Mouse (Mus musculus) heart, embryonic 13.5 days (tissue): ENCODE data around the gene Ccdc78. TPM values are rescaled to one million over a fixed set of nuclear protein-coding genes. Genes with fewer than 3 reads are reported as not detected.
"Not testable (repeated sequence)": the region's sequence is repeated elsewhere in the genome, so short reads cannot be mapped to it uniquely, and the experiment has no call there.

Experiments
- ATAC-seq: fragments of 200-750 bp; cut with Nextera tagmentation; 2 replicates; pipeline ENCODE4 v1.8.0; 2017; ENCODE audit warnings: moderate TSS enrichment; ENCODE audit not compliant: insufficient number of reproducible peaks, low FRiP score, low TSS enrichment; ENCODE audit errors: extremely low read depth
- H3K27ac ChIP-seq: fragments of 300-500 bp; sonication (generic); replicated peaks from 2 replicates; pipeline ENCODE4 v1.5.1; 2015; ENCODE audit warnings: moderate library complexity, mild to moderate bottlenecking, inconsistent platforms
- H3K27me3 ChIP-seq: fragments of 300-500 bp; sonication (generic); replicated peaks from 2 replicates; pipeline ENCODE4 v1.6.1; 2015; ENCODE audit warnings: mild to moderate bottlenecking, inconsistent platforms
- H3K36me3 ChIP-seq: fragments of 300-500 bp; sonication (generic); 2 replicates; pipeline ENCODE4 v1.6.1; 2015; ENCODE audit warnings: mild to moderate bottlenecking, inconsistent platforms
- H3K4me1 ChIP-seq: fragments of 300-500 bp; sonication (generic); 2 replicates; pipeline ENCODE4 v1.6.1; 2015; ENCODE audit warnings: inconsistent platforms
- H3K4me2 ChIP-seq: fragments of 300-500 bp; sonication (generic); 2 replicates; pipeline ENCODE4 v1.6.1; 2015; ENCODE audit warnings: inconsistent platforms, mild to moderate bottlenecking, moderate library complexity
- H3K4me3 ChIP-seq: fragments of 300-500 bp; sonication (generic); 2 replicates; pipeline ENCODE4 v1.5.1; 2015; ENCODE audit warnings: moderate library complexity, mild to moderate bottlenecking, inconsistent platforms
- H3K9ac ChIP-seq: fragments of 300-500 bp; sonication (generic); 2 replicates; pipeline ENCODE4 v1.6.1; 2015; ENCODE audit warnings: inconsistent platforms, mild to moderate bottlenecking, moderate library complexity
- H3K9me3 ChIP-seq: fragments of 300-500 bp; sonication (generic); 2 replicates; pipeline ENCODE4 v1.6.1; 2016; ENCODE audit warnings: inconsistent platforms
- WGBS: fragments of 180-500 bp; shearing (Covaris S2); methylation state at CpG from one replicate; pipeline ENCODE4 v1.1.7; 2015; ENCODE audit warnings: mixed read lengths; 5-methylcytosine and 5-hydroxymethylcytosine counted together
- polyA plus RNA-seq: library from polyadenylated mRNA; unstranded; fragments of >200 nt; fragmentation: Nextera tagmentation; extraction: Ambion mirVana; gene quantifications from 2 replicates; pipeline ENCODE4 v1.2.1, GENCODE M21; 2015

Ccdc78 gene
- 0.09 and 0.17 TPM in 2 replicates for polyA plus RNA-seq

GRCm38 (mm10) chr17:25786280-25786679, at the start of gene Ccdc78:
Gene Ccdc78, plus strand, starts transcription at chr17:25786580.
- H3K9ac ChIP-seq, result peak within 1 kb of the TSS; percentile 90
- peak within 1 kb of the TSS; percentile 79 for H3K4me3 ChIP-seq
- 65% methylated on average over 3 of the region's 3 CpGs for WGBS
- H3K27ac ChIP-seq, result peak within 1 kb of the TSS; percentile 93
- no peak for ATAC-seq
- peaks cover 39% of the 10 kb centered on the region for H3K4me1 ChIP-seq
- H3K9me3 ChIP-seq, result no peaks in the 10 kb centered on the region
- H3K36me3 ChIP-seq, result peaks cover 62% of the 10 kb centered on the region
- no peaks in the 10 kb centered on the region for H3K27me3 ChIP-seq
- H3K4me2 ChIP-seq, result peak within 1 kb of the TSS; percentile 94

GRCm38 (mm10) chr17:25738861-25739260, 47.5 kb upstream of the Ccdc78 start:
- 71% methylated on average over 7 of the region's 7 CpGs for WGBS
- H3K4me2 ChIP-seq, result no peak overlapping the region
- H3K27ac ChIP-seq, result no peak overlapping the region
- H3K4me1 ChIP-seq, result no peaks in the 10 kb centered on the region
- no peak overlapping the region for H3K9ac ChIP-seq
- H3K36me3 ChIP-seq, result no peaks in the 10 kb centered on the region
- H3K27me3 ChIP-seq, result peaks cover 45% of the 10 kb centered on the region
- H3K9me3 ChIP-seq, result no peaks in the 10 kb centered on the region
- no peak for ATAC-seq
- H3K4me3 ChIP-seq, result no peak overlapping the region

- peaks cover 43% of the 10 kb centered on the region for H3K27me3 ChIP-seq
- not testable (repeated sequence) for H3K4me2 ChIP-seq, H3K27ac ChIP-seq, H3K9ac ChIP-seq, H3K36me3 ChIP-seq, ATAC-seq, H3K9me3 ChIP-seq, H3K4me3 ChIP-seq, H3K4me1 ChIP-seq
- WGBS, result 64% methylated on average over 12 of the region's 12 CpGs
Observed at GRCm38 (mm10) chr17:25741471-25741870, 44.9 kb upstream of the Ccdc78 start.

DNA sequence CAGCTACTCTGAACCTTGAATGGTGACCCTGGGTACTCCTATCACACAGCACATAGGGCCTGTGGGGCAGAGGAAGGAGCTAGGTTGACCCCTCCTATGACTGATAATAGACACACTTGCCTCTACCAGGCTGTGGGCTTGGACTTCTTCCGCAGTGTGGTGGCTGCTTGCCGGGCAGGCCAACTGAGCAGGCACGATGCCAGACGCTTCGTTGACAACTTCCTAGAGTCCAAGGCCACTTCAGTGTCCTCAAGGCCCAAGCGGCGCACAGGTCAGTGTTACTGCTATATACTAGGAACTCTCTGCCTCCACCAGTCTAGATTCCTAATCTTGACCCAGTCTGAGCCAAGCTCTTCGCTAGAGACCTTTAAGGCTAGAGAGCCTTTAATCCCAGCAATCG, 42.5 kb upstream of the Ccdc78 start:
- H3K4me1 ChIP-seq, result no peaks in the 10 kb centered on the region
- H3K4me2 ChIP-seq, result no peak overlapping the region
- H3K27ac ChIP-seq, result no peak overlapping the region
- ATAC-seq, result no peak
- H3K27me3 ChIP-seq, result peaks cover 34% of the 10 kb centered on the region
- no peak overlapping the region for H3K4me3 ChIP-seq
- no peak overlapping the region for H3K9ac ChIP-seq
- WGBS, result 84% methylated on average over 9 of the region's 9 CpGs
- H3K9me3 ChIP-seq, result no peaks in the 10 kb centered on the region
- H3K36me3 ChIP-seq, result no peaks in the 10 kb centered on the region

- 73% methylated on average over 10 of the region's 10 CpGs for WGBS
- Histone ChIP-seq H3K36me3 (no peaks in the 10 kb centered on the region), H3K4me1 (no peaks in the 10 kb centered on the region), H3K27me3 (peaks cover 29% of the 10 kb centered on the region), H3K4me2 (no peak overlapping the region), H3K9me3 (no peaks in the 10 kb centered on the region), H3K4me3 (no peak overlapping the region), H3K27ac (no peak overlapping the region), H3K9ac (no peak overlapping the region)
- no peak for ATAC-seq
Observed at GRCm38 (mm10) chr17:25744311-25744710, 42.1 kb upstream of the Ccdc78 start.

- no peak overlapping the region for H3K4me3 ChIP-seq
- peaks cover 9% of the 10 kb centered on the region for H3K4me1 ChIP-seq
- ATAC-seq, result no peak
- no peak overlapping the region for H3K9ac ChIP-seq
- H3K27me3 ChIP-seq, result peaks cover 11% of the 10 kb centered on the region
- 86% methylated on average over 4 of the region's 4 CpGs for WGBS
- H3K4me2 ChIP-seq, result no peak overlapping the region
- H3K9me3 ChIP-seq, result no peaks in the 10 kb centered on the region
- H3K36me3 ChIP-seq, result no peaks in the 10 kb centered on the region
- no peak overlapping the region for H3K27ac ChIP-seq
Observed at GRCm38 (mm10) chr17:25748238-25748637, 38.1 kb upstream of the Ccdc78 start.

- WGBS, result 70% methylated on average over 6 of the region's 6 CpGs
- Histone ChIP-seq H3K27ac (no peak overlapping the region), H3K9me3 (no peaks in the 10 kb centered on the region), H3K4me1 (peaks cover 9% of the 10 kb centered on the region), H3K36me3 (no peaks in the 10 kb centered on the region), H3K27me3 (peaks cover 8% of the 10 kb centered on the region), H3K4me2 (no peak overlapping the region), H3K9ac (no peak overlapping the region), H3K4me3 (no peak overlapping the region)
- ATAC-seq, result no peak
Observed at GRCm38 (mm10) chr17:25749314-25749713, 37.1 kb upstream of the Ccdc78 start.

GRCm38 (mm10) chr17:25751446-25751845, 34.9 kb upstream of the Ccdc78 start:
- no peak overlapping the region for H3K4me2 ChIP-seq
- WGBS, result 13% methylated on average over 5 of the region's 5 CpGs

DNA sequence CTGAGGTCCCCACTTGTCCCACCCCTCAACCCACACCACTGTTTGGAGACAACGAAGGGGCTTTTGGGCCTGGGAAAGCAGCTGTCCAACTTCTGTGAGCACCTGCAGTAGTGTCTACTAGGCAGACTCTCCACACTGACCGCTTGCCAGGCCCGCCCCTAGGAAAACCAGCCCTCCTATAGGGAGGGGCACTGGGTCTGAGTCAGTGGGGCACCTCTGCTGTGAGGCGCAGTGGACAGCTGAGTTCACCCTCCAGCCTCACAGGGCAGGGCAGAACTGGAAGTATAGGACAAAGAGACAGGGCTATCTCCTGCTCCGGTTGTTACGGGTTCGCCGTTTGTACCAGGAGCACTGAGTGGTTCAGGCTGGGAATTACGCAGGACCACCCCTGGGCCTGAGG, 32.1 kb upstream of the Ccdc78 start, which contains the start of gene Msln:
Gene Msln (minus strand): TSS at position 138 of the 400 bp plus-strand sequence.
- peaks cover 18% of the 10 kb centered on the region; the same call in 1 of the 2 replicates for H3K27me3 ChIP-seq
- H3K4me3 ChIP-seq, result no peak within 1 kb of the TSS
- H3K9ac ChIP-seq, result peak within 1 kb of the TSS; percentile 2; the same call in 1 of the 2 replicates
- 73% methylated on average over 9 of the region's 9 CpGs for WGBS
- no peak within 1 kb of the TSS for H3K27ac ChIP-seq
- H3K9me3 ChIP-seq, result no peaks in the 10 kb centered on the region
- H3K4me1 ChIP-seq, result peaks cover 24% of the 10 kb centered on the region
- ATAC-seq, result no peak
- H3K4me2 ChIP-seq, result no peak within 1 kb of the TSS
- no peaks in the 10 kb centered on the region for H3K36me3 ChIP-seq

More at GRCm38 (mm10) chr17:25751446-25751845, 34.9 kb upstream of the Ccdc78 start:
- Histone ChIP-seq H3K4me1 (peaks cover 20% of the 10 kb centered on the region), H3K9ac (peak overlapping the region; percentile 28; the same call in 1 of the 2 replicates), H3K9me3 (no peaks in the 10 kb centered on the region), H3K36me3 (no peaks in the 10 kb centered on the region), H3K4me3 (no peak overlapping the region), H3K27me3 (peaks cover 3% of the 10 kb centered on the region; the same call in 1 of the 2 replicates), H3K27ac (no peak overlapping the region)
- ATAC-seq, result no peak

DNA sequence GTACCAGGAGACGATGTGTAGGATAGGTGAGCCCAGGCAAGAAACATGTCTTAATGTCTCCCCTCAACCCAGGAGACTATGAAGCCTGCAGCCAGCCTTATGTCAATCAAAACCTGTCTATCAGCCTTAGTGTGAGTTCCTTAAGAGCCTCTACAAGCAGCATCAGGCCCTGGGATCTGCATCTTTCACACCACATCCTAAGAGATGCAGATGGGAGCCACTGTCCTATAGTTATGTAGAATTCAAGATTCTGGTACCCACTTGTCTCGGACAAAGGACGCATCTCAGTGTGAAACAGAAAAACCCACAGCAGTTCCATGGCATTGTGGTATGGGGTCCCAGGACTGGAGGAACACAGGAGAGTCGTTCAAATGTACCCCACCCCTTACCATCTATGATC, 31.3 kb upstream of the Ccdc78 start:
- Histone ChIP-seq H3K9ac (no peak overlapping the region), H3K4me2 (no peak overlapping the region), H3K4me3 (no peak overlapping the region), H3K4me1 (peaks cover 24% of the 10 kb centered on the region), H3K9me3 (no peaks in the 10 kb centered on the region), H3K27me3 (peaks cover 26% of the 10 kb centered on the region; the same call in 1 of the 2 replicates), H3K36me3 (no peaks in the 10 kb centered on the region), H3K27ac (no peak overlapping the region)
- 80% methylated on average over 4 of the region's 4 CpGs for WGBS
- no peak for ATAC-seq

GRCm38 (mm10) chr17:25755627-25756377, 30.6 kb upstream of the Ccdc78 start:
- Histone ChIP-seq H3K4me3 (no peak overlapping the region), H3K9me3 (no peaks in the 10 kb centered on the region), H3K4me1 (peaks cover 24% of the 10 kb centered on the region), H3K36me3 (no peaks in the 10 kb centered on the region), H3K9ac (no peak overlapping the region), H3K27me3 (peaks cover 28% of the 10 kb centered on the region; the same call in 1 of the 2 replicates), H3K27ac (peak overlapping the region; percentile 51), H3K4me2 (no peak overlapping the region)
- 24% methylated on average over 4 of the region's 4 CpGs for WGBS
- no peak for ATAC-seq
